Mouse (Mus musculus): ENCODE results near the gene Spef1. TPM values are rescaled to one million over a fixed set of nuclear protein-coding genes. Genes with fewer than 3 reads are reported as not detected.

Spef1 gene
- polyA plus RNA-seq, 1 experiment from 2014 or later: 5.1 TPM

DNA sequence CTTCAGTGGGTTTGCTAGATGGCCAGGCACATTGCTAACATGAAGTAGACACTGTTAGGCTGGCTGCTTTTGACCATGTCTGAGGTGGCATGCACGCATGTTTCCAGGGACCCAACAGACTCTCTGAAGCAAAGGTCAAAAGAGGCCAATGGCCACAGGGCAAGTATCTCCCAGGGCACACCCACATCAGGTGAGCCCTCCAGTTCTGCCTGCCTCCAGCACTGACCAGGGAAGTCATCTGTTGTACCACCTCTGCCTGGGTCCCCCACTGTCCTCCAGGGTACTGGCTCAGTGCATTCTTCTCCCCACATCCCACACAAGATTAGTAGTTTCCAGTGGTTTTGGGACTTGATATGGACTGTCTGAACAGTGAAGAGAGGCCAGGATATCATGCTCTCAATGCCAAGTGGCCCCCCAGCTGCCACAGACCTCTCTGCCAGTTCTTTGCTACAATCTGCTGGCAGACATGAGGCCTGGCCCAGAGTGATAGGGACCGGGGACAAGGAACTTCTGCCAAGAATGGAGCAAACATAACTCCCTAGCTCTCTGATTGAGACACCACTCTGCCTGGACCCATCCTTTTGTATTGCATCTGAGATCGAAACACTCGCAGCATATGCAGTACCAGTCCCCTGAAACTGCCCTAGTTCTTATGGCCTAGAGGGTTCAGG is 22.2 kb upstream of the Spef1 start:
- 76% methylated on average over 4 of the region's 4 CpGs for WGBS
- peaks cover 4% of the 10 kb centered on the region; the same call in 1 of the 2 replicates for H3K36me3 ChIP-seq (ENCODE audit: control insufficient read depth, insufficient read depth, low read length)
- H3K27me3 ChIP-seq (ENCODE audit: control insufficient read depth, insufficient read depth, low read length): no peaks in the 10 kb centered on the region
- peak overlapping the region; percentile 74; the same call in 1 of the 2 replicates for H3K27ac ChIP-seq (ENCODE audit: low read depth, low read length)
- peak overlapping the region; percentile 62 for H3K4me3 ChIP-seq (ENCODE audit: low read length)
- H3K4me1 ChIP-seq (ENCODE audit: control insufficient read depth, insufficient read depth, low read length): peaks cover 14% of the 10 kb centered on the region
- peak overlapping the region; percentile 58 for H3K4me2 ChIP-seq (replicated peaks; ENCODE audit: low read depth, low read length)
- ATAC-seq (ENCODE audit: low FRiP score, low TSS enrichment): no peak
- H3K9ac ChIP-seq (ENCODE audit: low read depth, low read length): peak overlapping the region; percentile 65; the same call in 1 of the 2 replicates
- H3K9me3 ChIP-seq (ENCODE audit: control insufficient read depth, low read length): no peaks in the 10 kb centered on the region

DNA sequence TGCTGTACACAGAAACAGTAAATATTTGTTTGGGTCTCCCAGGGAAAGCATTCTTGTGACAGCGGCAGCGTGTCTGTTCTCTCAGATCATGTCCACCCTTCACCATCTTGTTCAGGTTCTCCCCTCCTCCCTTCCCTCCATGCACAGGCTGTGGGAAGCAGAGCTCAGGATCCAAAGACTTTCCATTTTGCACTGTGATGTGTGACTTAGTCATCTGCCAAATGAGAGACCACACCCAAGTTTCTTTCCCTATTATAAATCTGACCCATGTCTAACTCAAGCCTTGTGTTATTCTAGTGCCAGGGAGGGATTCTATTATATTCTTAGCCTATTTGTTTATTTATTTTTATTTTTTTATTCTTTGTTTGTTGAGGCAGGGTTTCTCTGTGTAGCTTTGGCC is 21.3 kb upstream of the Spef1 start:
- Histone ChIP-seq H3K4me3 (ENCODE audit: low read length) (no peak overlapping the region), H3K27ac (ENCODE audit: low read depth, low read length) (no peak overlapping the region), H3K9ac (ENCODE audit: low read depth, low read length) (no peak overlapping the region), H3K9me3 (ENCODE audit: control insufficient read depth, low read length) (no peaks in the 10 kb centered on the region), H3K4me2 (replicated peaks; ENCODE audit: low read depth, low read length) (no peak overlapping the region), H3K36me3 (ENCODE audit: control insufficient read depth, insufficient read depth, low read length) (peaks cover 4% of the 10 kb centered on the region; the same call in 1 of the 2 replicates), H3K4me1 (ENCODE audit: control insufficient read depth, insufficient read depth, low read length) (peaks cover 14% of the 10 kb centered on the region), H3K27me3 (ENCODE audit: control insufficient read depth, insufficient read depth, low read length) (no peaks in the 10 kb centered on the region)
- ATAC-seq (ENCODE audit: low FRiP score, low TSS enrichment): no peak
- 94% methylated on average over 2 of the region's 2 CpGs for WGBS

DNA sequence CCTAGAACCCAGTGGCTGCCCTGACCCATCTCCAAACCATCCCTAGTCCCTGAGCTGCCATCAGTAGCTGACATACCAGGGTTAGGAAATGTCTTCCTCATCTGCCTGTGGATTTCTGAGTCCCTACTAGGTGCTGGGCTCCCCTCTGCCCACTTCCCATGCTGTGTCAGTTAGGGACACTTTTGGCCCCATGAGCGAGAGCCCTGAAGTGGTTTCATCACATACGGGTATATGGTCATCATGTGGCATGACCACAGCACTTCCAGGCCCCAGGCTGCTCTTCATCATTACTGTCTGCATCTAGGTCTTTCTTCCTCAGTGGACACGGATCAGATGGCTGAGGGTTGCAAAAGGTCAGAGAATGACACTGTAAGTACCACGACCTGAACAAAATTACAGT is 19.7 kb upstream of the Spef1 start, which contains the start of gene Ap5s1:
Gene Ap5s1 (plus strand): TSS at position 301 of the 400 bp plus-strand sequence.
- peaks cover 14% of the 10 kb centered on the region for H3K4me1 ChIP-seq (ENCODE audit: control insufficient read depth, insufficient read depth, low read length)
- no peak for ATAC-seq (ENCODE audit: low FRiP score, low TSS enrichment)
- no peaks in the 10 kb centered on the region for H3K36me3 ChIP-seq (ENCODE audit: control insufficient read depth, insufficient read depth, low read length)
- no peak within 1 kb of the TSS for H3K4me3 ChIP-seq (ENCODE audit: low read length)
- no peaks in the 10 kb centered on the region for H3K9me3 ChIP-seq (ENCODE audit: control insufficient read depth, low read length)
- no peak within 1 kb of the TSS for H3K27ac ChIP-seq (ENCODE audit: low read depth, low read length)
- 67% methylated on average over 4 of the region's 4 CpGs for WGBS
- no peaks in the 10 kb centered on the region for H3K27me3 ChIP-seq (ENCODE audit: control insufficient read depth, insufficient read depth, low read length)
- no peak within 1 kb of the TSS for H3K9ac ChIP-seq (ENCODE audit: low read depth, low read length)
- no peak within 1 kb of the TSS for H3K4me2 ChIP-seq (replicated peaks; ENCODE audit: low read depth, low read length)

DNA sequence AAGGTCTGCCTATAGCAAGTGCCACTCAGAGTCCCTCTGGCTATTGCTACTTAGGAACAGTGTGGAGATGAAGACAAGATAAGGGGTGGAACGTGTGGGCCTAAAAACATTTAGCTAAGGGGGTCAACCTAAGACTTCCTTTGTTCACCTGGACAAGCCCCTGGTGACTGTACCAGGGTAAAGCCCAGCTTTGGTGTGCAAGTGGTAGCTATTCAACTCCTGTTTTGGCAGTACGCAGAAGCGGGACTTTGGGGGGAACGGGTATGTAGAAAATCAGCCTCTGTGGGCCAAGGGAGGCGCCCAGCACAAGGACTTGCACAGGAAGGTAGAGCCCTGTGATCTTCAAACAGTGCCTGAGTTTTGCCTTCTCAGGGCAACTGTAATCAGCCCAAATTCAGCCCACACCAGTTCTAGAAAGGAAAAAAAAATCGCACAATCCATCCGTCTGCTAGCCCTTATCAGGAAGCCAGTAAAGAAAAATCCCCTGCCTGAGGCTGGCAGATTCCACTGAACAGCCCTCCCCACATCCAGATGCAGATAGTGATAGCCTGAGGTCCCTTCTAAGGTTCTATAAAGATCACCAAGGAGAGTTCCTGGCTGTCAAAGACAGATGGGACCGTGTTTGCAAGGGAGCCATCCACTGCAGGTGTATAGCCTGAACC is 18.6 kb upstream of the Spef1 start:
- H3K27ac ChIP-seq (ENCODE audit: low read depth, low read length): no peak overlapping the region
- peaks cover 2% of the 10 kb centered on the region; the same call in 1 of the 2 replicates for H3K9me3 ChIP-seq (ENCODE audit: control insufficient read depth, low read length)
- no peak for ATAC-seq (ENCODE audit: low FRiP score, low TSS enrichment)
- no peak overlapping the region for H3K4me3 ChIP-seq (ENCODE audit: low read length)
- H3K4me1 ChIP-seq (ENCODE audit: control insufficient read depth, insufficient read depth, low read length): peaks cover 10% of the 10 kb centered on the region; the same call in 1 of the 2 replicates
- no peaks in the 10 kb centered on the region for H3K27me3 ChIP-seq (ENCODE audit: control insufficient read depth, insufficient read depth, low read length)
- no peaks in the 10 kb centered on the region for H3K36me3 ChIP-seq (ENCODE audit: control insufficient read depth, insufficient read depth, low read length)
- no peak overlapping the region for H3K9ac ChIP-seq (ENCODE audit: low read depth, low read length)
- H3K4me2 ChIP-seq (replicated peaks; ENCODE audit: low read depth, low read length): no peak overlapping the region
- 84% methylated on average over 8 of the region's 8 CpGs for WGBS

DNA sequence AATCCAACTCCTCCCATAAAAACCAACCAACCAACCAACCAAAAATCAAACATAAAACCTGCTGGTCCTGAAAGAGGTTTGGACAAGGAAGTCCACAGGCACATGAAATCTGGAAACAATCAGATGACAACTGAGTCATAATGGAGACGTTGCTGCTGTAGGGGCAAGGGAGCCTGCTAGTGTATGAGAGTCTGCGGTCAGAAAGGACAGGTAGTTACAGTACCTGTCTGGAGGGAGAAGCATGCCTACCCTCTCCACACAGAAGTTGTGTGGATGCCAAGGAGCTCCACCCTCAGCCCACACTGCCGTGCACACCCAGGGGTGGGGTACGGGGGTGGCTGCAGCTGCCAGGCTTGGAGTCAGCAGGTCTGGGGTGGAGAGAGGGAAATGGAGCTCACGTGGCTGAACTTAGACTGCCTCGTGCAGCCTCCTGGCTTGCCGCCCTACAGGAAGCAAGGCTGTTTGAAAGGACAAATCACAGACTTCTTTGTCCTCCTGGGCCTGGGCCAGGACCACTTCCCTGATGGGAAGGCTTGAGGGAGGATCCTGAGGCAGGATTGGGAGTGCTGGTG is 17.4 kb upstream of the Spef1 start:
- peak; percentile 71 for ATAC-seq (ENCODE audit: low FRiP score, low TSS enrichment)
- Histone ChIP-seq H3K4me3 (ENCODE audit: low read length) (no peak overlapping the region), H3K4me1 (ENCODE audit: control insufficient read depth, insufficient read depth, low read length) (peaks cover 10% of the 10 kb centered on the region; the same call in 1 of the 2 replicates), H3K27ac (ENCODE audit: low read depth, low read length) (peak overlapping the region; percentile 56), H3K9ac (ENCODE audit: low read depth, low read length) (no peak overlapping the region), H3K9me3 (ENCODE audit: control insufficient read depth, low read length) (peaks cover 3% of the 10 kb centered on the region; the same call in 1 of the 2 replicates), H3K36me3 (ENCODE audit: control insufficient read depth, insufficient read depth, low read length) (no peaks in the 10 kb centered on the region; the same call in 1 of the 2 replicates), H3K4me2 (replicated peaks; ENCODE audit: low read depth, low read length) (no peak overlapping the region), H3K27me3 (ENCODE audit: control insufficient read depth, insufficient read depth, low read length) (no peaks in the 10 kb centered on the region)
- 35% methylated on average over 7 of the region's 7 CpGs for WGBS

DNA sequence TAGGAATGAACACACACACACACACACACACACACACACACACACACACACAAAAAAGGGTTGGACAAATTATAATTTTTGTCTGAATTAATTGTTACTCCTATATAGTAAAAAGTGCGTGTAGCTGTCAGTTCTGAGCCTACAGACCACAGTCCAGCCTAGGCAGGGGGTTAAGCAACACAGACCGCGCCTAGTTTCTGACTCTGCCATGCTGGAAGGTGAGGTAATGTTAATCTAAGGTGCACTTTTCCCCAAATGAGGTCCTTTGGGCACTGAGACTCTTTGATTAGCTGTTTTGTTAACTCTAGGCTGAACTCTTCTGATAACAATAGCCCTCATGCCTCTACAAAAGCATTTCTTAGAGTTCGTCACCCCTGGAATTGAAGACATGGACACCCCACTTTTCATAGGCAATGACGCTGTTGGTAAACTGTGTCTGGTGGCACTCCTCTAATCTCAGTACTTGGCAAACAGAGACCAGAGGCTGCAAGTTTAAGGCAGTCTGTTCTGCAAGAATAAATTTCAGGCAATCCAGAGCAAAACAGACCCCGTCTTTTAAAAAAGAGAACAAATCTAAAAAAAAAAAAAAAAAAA is 16.8 kb upstream of the Spef1 start:
- no peak overlapping the region for H3K4me2 ChIP-seq (replicated peaks; ENCODE audit: low read depth, low read length)
- no peak overlapping the region for H3K4me3 ChIP-seq (ENCODE audit: low read length)
- WGBS: 75% methylated on average over 6 of the region's 6 CpGs
- peaks cover 3% of the 10 kb centered on the region; the same call in 1 of the 2 replicates for H3K9me3 ChIP-seq (ENCODE audit: control insufficient read depth, low read length)
- peak overlapping the region; percentile 56; the same call in 1 of the 2 replicates for H3K27ac ChIP-seq (ENCODE audit: low read depth, low read length)
- peaks cover 10% of the 10 kb centered on the region; the same call in 1 of the 2 replicates for H3K4me1 ChIP-seq (ENCODE audit: control insufficient read depth, insufficient read depth, low read length)
- H3K27me3 ChIP-seq (ENCODE audit: control insufficient read depth, insufficient read depth, low read length): no peaks in the 10 kb centered on the region
- H3K9ac ChIP-seq (ENCODE audit: low read depth, low read length): no peak overlapping the region
- no peaks in the 10 kb centered on the region; the same call in 1 of the 2 replicates for H3K36me3 ChIP-seq (ENCODE audit: control insufficient read depth, insufficient read depth, low read length)
- ATAC-seq (ENCODE audit: low FRiP score, low TSS enrichment): no peak

DNA sequence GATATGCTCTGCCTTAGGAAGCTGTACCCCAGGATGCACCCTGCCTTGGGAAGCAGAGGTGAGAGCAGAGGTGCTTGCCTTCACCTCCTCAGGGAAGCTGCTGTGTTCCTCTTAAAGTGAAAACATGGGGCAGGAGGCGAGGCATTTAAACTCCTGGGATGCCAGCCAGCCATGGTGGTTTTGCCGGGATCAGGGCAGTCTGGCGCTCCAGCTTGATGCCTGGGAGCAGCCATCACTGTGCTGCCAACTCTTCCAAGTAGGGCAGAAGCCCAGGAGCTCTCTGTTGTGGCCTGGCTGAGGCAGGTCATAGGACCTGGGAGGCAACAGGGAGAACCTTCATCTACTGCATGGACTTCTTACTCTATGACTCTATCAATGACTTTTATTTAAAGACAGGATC is 14.2 kb upstream of the Spef1 start:
- Histone ChIP-seq H3K4me2 (replicated peaks; ENCODE audit: low read depth, low read length) (no peak overlapping the region), H3K4me3 (ENCODE audit: low read length) (no peak overlapping the region), H3K36me3 (ENCODE audit: control insufficient read depth, insufficient read depth, low read length) (peaks cover 12% of the 10 kb centered on the region), H3K27ac (ENCODE audit: low read depth, low read length) (no peak overlapping the region), H3K9ac (ENCODE audit: low read depth, low read length) (no peak overlapping the region), H3K27me3 (ENCODE audit: control insufficient read depth, insufficient read depth, low read length) (no peaks in the 10 kb centered on the region), H3K9me3 (ENCODE audit: control insufficient read depth, low read length) (peaks cover 3% of the 10 kb centered on the region; the same call in 1 of the 2 replicates), H3K4me1 (ENCODE audit: control insufficient read depth, insufficient read depth, low read length) (peaks cover 10% of the 10 kb centered on the region; the same call in 1 of the 2 replicates)
- no peak for ATAC-seq (ENCODE audit: low FRiP score, low TSS enrichment)
- 94% methylated on average over 3 of the region's 3 CpGs for WGBS

DNA sequence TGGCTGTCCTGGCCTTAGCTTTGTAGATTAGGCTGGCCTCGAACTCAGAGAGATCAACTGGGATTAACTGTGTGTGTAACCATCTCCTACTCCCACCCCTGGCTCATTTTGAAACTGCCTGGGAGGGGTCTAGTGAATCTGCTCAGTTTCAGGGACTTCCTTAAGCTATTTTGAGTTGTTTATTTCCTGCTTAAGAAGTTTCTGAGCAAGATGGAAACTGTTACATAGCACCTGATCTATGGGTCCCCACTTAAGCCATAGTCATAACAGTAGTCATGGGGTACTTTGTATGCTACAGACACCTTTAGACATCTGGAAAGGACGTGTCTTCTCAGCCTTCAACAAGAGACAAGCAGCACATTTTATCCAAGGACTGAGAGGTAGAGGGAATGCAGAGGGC is 13.6 kb upstream of the Spef1 start:
- H3K9me3 ChIP-seq (ENCODE audit: control insufficient read depth, low read length): peaks cover 3% of the 10 kb centered on the region; the same call in 1 of the 2 replicates

More for the DNA sequence above, 13.6 kb upstream of the Spef1 start:
- Histone ChIP-seq H3K9ac (ENCODE audit: low read depth, low read length) (no peak overlapping the region), H3K27me3 (ENCODE audit: control insufficient read depth, insufficient read depth, low read length) (no peaks in the 10 kb centered on the region), H3K4me1 (ENCODE audit: control insufficient read depth, insufficient read depth, low read length) (peaks cover 10% of the 10 kb centered on the region; the same call in 1 of the 2 replicates), H3K36me3 (ENCODE audit: control insufficient read depth, insufficient read depth, low read length) (peaks cover 12% of the 10 kb centered on the region), H3K4me2 (replicated peaks; ENCODE audit: low read depth, low read length) (no peak overlapping the region), H3K27ac (ENCODE audit: low read depth, low read length) (no peak overlapping the region), H3K4me3 (ENCODE audit: low read length) (no peak overlapping the region)
- 89% methylated on average over 2 of the region's 2 CpGs for WGBS
- no peak for ATAC-seq (ENCODE audit: low FRiP score, low TSS enrichment)
